Mouse (Mus musculus) layer of hippocampus, adult 8-10 months (tissue): Measurements from ENCODE around the gene Zmiz1. TPM values are rescaled to one million over a fixed set of nuclear protein-coding genes. Genes with fewer than 3 reads are reported as not detected.

Source experiments
- DNase-seq, 2 experiments: peaks; one replicate each; pipeline ENCODE4 v3.0.0; 2022; ENCODE audit warnings: low spot score in 2 of 2
- total RNA-seq, 4 experiments: library from RNA; stranded (reverse); gene quantifications; 2 replicates each; pipeline ENCODE4 v1.2.4; 2022

Zmiz1 gene
- total RNA-seq, 4 experiments from 2014 or later = 77.0 to 102 (median 92.7) TPM

DNA sequence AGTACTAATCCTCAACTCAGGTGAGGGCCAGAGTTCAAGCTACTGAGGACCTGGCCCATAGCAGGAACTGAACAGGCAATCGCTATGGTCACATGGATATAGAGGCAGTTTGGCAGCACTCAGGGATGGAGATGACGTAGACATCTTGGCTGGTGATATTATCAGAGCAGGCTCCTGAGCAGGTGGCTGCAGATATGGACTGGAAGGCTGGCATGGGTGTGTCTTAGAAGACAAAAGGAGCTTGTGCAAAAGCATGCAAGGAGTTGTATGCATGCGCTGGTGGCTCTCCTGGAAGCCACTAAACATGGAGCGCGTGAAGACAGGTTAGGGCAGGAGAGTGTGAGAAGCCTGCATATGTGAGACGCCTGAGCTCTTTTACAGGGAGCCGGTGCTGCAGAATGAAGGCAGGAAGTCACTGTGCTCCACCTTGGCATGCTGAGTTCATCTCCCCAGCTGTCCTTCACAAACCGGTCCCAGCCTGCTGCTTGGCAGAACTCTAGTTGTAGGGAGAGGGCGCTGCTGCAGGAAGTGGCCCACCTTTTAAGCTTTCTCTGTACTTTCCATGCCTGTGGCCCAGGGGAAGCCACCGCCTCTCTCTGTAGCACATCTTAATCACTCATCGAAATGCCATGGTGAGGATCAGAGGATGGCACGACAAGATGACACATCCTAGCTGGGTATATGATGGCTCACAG lies 4.8 kb upstream of the Zmiz1 start:
- no peak for DNase-seq

DNA sequence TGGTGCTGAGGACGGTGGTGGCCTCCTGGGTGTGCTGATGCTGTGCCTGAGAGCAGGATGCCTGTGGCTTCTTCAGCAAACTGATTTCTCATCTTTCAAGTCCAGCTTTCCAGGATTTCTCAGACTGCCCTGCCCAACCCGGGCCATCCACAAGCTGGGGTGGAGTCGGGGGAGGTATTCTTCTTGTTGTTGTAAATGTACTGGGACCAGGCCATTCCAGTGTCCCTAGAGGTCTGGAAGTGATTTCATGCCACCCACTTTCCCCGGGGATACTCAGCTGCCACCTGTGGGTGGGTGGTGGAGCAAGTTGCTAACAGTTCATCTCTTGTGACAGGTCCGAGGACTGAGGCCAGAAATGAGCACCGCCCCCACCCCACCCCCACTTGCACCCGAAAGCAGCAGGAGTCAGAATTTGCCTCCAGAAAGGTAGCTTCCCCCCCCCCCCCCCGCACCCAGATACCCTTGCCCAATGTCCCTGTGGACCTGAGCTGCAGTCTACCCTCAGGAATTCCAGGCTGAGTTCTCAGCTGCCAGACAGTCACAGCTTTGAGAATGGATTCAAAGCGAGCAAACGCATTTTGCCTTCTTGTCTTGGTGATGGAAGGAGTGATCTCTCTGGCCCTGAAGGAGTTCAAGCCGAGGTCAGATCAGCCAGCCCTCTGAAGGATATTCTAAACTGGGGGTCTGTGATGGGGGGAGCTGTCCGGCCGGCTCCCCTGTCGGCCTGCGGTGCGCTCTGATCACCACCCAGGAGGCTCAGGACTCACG lies 2.1 kb upstream of the Zmiz1 start:
- no peak for DNase-seq

DNA sequence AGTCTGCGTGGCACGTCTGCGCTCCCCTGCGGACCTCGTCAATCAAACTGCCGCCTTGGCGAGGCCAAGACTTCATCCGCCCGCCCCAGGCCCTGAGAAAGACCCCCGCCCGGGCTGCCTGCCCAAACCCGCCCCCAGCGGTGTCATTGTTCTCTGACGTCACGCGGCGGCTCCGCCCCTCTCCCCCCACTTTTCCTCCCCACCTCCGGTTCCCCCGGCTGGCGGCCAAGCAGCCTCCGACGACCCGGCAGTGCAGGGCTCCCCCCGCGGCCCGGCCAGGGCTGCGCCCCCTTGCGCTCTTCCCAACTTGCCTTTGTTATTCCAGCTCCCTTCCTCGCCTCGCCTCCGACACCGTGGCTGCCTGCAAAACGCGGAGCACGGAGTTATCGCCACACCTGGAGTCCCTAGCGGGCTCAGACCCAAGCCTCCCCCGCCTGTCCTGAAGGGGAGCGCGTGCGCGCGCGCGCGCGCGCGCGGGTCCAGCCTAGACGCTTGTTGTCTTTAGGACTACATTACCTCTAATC lies 1.5 kb upstream of the Zmiz1 start:
- peak; percentile 89 to 90 for DNase-seq

DNA sequence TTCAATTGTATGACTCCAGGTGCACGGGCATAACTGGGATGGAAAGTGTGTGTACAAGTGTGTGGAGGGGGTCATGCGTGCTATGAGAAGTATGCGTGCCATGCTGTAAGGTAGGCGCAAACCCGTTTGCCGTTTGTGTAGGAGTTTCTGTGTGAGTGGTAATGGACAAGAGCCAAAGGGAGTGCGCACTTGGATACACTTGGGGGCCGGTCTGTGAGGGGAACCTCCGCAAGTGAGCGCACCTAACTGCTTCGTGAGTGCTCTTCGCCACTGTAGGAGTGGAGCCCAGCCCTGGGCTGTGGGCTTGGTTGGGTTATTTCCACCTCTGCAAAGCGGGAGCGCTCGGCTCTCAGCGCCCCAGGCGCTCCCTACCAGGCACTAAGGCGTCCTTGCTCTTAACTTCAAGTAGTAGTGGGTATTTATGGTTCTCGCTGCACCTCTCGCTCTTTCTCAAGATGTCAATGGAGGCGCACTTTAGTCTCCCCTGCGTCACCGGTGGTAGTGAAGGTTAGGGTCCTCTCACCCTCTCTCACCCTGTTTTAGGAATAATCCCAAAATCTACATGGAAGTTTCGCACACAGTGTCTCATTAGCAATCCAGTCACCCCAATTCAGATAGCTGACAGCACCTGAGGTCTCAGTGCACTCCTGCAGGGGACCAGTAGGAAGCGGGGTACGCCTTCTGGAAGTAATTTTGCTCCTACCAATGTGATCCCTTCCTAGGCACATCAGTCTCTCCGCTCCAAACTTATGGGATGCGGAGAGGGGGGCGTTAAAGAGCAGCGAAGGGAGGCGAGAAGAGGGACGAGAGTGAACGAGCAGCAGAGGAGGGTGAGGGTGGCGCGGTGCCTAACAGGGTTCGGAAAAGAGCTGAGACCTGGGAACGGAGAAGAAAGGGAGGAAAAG lies 622 bp upstream of the Zmiz1 start:
- peak in 1 of 2 experiments; percentile 52 for DNase-seq

DNA sequence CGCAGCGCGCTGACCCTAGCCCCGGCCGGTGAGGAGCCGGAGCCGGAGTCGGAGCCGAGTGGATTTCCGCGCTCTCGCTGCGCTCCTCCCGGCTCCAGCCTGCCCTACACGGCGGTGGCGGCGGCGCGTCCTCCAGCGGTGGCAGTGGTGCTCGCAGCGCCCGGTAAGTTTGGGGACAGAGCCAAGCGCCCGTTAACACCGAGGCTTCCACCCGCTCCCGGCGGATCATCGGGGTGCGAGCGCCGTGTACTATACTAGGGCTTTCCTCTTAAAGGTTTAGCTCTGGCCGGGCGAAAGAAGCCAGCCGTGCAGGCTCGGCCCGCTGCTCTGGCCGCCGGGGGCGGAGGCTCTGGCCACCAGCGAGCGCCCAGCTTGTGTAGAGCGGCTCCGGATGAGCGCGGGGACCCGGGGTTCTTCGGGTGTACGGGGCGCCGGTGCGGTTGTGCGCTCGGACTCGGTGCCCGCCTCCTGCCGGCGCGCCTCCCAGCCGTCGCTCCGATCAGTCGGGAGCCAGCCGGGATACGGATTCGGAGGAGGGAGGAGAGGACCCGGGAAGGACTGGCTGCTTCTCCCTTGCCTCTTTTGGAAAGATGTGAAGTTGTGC lies 511 bp downstream of the Zmiz1 start:
- DNase-seq = peak in 1 of 2 experiments; percentile 61

DNA sequence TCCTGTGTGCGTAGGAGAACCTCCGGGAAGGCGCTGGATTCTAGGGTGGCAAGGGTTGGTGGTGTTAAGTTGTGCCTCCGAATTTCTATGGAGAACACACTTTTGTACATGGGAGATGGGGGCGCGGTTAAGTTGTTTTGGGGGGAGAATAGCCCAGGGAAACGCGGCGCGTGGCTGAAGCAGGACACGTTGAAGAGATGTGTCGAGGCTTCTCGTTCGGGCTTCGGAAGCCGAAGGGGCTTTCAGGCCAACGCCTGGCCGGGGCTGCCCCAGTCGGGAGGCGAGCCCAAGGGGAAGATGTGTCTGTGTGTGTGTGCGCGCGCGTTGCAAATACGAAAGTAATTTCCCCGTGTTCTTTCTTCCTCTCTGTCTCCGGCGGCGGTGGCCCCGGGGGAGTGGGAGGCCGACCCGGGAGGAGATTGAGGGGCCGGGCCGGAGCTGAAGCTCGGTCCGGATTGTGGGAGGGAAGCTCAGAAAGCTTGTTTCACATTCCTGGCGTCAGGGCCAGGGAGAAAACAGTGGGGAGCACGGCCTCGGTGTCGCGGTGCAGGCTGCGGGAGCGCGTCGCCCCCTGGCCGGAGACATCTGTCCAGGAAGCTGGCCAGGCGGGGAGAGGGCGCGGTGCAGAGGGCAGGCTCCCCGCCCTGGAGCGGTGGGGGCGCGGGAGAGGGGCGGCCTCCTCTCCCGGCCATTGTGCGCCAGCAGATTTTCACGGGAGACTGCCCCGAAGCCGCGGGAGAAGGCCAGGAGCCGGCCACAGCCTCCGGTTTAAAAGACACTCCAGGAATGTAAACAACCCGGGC lies 1.2 kb downstream of the Zmiz1 start:
- DNase-seq = no peak

DNA sequence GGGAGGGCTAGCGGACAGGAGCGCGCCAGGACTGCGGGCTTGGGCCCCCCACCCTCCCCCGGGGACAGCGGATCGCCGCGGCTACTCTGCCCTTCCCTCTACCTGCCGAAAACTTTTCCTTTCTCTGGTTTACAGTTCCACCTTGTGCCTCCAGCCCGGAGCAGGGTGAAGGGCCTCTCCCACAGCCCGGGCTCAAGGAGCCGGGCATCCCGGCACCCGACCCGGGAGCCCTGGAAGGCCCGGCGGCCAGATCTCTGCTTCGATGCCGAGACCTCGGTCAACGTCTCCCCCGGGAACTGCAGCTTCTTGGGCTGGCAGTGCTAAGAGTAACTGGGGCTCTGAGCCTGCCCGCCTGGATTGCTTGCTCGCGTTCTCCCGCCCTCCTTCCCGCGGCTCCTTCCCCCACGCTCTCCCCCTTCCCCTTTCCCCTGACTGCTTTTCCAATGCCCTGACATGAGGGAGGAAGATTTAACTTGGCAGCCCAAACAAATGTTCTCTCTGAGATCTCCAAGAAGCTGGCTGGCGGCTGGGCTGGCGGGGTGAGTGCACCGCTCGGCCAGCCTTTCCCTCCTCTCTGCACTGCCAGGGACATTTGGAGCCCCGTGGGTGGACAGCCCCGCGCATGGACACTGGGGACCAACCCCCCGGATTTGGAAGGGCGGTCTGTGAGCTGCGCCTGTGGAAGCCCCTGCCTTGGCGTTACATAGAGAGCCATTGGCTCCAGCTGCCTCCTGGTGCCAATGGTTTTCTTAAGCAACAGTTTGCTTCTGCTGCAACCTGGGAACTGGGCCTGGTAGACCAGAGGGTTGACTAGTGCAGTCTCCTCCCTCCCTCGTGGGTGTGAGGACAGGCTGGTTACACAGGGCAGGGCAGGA lies 2.1 kb downstream of the Zmiz1 start:
- peak; percentile 60 to 69 for DNase-seq

DNA sequence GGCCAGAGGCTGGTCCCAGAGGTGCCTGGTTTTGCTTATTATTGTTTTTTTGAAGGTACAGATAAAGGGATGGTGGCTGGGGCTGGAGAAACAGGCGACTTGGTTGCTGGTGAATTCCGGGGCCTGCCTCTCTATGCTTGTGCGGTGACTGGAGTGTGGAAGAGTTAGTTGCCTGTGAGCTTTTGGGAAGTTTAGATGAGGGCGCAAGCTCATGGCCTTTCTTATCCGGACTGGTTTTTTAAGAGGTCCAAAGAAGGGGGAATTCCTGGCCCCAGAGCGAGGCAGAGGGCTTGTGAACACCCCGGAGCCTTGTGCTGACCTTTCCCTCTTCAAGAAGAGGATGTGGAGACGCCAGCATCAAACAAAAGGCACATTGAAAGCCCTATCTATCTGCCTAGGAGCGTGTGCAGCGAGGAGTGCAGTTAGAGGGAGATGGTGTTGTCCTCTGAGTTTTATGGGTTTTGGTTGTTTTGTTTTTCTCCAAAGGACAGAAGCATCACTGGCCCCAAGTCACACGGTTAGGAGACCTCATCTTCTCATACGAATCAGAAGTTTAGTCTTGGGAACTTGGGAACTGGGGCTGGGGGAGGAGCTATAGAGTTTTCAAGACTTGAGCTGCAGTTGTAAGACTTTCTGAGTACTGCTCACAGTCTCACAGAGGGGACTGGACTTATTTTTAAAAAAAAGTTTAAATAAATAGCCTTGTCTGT lies 2.8 kb downstream of the Zmiz1 start:
- no peak for DNase-seq

DNA sequence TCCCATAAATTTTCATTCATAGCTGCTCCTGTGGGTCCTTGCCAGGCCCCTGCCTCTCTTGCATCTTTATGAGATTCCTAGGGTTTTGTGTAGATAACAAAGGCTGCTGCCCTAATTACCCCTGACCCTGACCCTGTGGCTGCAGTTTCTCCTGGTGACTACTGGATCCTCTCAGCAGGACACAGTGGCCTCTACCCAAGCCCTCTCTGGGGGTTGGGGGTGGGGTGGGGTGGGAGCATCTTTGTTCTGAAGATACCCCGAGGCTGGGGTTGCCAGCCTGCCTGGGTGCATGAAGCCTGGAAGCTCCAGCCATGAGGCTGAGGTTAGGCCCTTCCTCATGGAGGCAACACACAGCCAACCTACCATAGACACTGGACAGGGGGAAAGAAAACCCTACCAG lies 4.0 kb downstream of the Zmiz1 start:
- DNase-seq = no peak

DNA sequence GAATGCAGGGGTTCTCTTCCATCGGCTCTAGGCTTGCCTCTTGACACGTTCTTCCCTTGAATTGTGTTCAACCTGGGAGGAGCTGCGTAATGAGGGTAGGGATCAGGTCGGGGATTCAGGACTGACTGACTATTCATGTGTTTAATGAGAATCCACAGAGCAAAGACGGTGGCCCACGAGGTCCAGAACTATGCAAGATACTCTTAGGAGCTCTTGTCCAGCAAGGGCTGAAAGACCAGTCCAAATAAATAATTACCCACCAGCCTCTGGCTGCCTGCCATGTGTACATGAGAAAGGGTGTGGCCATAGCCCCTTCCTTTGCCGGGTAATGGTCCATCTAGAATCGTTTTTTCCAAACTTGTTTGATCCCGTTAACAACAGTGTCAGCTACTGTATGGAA lies 4.9 kb downstream of the Zmiz1 start:
- DNase-seq = no peak

DNA sequence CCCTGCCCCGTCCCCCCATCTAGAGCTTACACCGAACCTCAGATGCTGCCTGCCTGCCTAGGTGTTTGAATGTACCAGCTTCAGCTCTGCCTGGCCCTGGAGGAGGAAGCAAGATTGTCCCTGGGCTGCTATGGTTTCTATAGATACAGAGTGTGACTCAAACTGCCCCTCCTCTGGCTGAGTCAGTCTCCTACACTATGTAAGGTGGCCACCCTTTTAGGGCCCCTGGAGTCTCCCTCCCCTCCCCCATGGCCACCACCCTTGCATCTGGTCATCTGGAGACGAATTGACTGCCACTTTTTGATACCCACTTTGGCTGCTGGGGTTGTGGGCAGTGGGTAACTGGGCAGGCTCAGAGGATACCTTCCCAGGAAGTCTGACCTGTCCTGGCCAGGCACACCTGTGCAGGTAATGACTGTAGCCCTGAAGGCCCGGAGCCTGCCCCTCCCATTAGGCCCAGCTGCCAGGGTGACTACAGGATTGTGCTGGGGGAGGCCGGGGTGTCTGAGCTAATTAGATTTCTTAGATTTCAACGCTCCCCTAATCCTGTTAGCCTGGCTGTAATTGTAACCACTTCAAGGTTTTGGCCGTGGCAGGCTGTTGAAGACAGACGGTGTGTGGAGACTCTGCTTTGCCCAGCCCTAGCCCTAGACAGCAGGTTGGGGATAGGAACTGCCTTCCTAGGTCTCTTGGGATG lies 5.8 kb downstream of the Zmiz1 start:
- no peak for DNase-seq

DNA sequence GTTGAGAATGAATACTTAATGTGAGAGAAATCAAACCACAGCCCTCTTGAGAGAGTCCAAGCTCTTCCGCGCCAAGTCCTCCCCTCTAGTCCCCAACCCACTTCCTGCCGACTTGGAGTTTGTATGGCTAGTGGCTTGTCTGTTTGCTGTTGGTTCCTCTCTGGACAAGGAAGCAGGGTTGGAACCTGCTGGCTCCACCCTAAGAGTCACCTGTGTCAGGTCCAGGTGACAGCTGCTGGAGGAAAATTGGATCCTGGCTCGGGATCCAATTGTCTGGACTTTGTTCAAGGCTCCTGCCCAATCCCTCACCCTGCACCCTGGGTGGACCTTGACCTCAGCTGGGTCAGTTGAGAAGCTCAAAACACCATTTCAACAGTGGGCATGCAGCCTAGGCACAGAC lies 7.4 kb downstream of the Zmiz1 start:
- no peak for DNase-seq

DNA sequence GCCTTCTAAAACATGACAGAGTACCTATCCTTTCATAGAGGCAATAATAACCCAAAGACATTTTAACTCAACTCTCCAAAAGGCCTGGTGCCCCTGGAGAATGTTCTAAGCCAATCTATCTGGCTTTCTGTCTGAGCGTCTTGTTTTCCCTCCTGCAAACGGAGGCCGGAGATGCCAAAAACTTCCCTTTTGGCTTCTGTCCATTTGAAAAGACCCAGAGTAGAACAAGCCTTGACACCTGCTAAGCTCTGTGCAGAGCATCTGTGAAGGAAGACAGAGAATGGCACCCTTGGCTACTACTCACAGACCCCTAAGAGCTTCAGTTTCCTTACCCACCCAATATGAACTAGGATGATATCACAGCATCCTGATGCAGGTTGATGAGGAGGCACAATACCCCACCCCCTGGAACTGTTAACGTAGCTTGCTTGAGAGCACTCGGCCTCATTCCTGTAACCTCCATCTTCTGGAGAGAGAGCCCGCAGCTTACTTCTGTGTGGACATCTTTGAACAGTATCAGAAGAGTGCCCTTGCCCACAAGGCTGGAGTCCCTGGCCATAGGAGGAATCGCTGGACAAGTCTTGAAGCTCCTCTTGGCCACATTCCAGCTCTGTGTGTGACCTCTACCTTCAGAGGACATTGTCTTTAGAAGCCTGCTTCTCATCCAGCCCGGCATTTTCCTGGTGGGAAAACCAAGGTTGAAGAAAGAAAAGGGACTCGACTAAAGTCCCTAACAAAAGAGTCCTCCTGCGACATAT lies 9.1 kb downstream of the Zmiz1 start:
- DNase-seq = no peak

DNA sequence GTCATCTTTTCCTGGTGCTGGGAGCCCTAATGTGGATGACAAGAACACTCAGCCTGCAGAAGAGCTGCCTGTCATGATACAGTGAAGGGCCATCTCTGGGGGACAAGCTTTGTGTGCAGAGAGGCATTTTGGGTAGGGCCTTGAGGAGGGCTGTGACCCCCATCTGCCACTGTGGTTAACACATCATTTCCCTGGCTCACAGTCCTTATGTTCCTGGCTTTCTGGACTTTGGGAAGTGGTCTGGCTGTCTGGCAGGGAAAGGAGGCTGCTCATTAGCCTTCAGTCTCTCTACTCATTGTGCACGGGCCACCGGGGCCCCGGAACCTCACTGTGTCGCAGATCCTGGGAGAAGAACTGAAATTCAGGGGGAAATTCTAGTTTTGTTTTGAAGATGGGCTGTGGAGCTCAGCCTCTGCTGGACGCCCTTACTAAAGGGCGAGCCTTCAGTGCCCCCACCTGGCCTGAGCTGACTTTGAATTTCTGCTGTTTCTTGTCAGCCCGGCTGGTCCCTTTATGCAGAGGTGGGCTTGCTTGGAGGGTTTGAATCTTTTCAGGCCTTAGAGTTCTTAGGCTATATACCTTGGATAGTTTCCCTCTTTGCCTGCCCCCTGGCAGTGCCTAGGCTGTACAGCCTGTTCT lies 10.0 kb downstream of the Zmiz1 start:
- DNase-seq = no peak

DNA sequence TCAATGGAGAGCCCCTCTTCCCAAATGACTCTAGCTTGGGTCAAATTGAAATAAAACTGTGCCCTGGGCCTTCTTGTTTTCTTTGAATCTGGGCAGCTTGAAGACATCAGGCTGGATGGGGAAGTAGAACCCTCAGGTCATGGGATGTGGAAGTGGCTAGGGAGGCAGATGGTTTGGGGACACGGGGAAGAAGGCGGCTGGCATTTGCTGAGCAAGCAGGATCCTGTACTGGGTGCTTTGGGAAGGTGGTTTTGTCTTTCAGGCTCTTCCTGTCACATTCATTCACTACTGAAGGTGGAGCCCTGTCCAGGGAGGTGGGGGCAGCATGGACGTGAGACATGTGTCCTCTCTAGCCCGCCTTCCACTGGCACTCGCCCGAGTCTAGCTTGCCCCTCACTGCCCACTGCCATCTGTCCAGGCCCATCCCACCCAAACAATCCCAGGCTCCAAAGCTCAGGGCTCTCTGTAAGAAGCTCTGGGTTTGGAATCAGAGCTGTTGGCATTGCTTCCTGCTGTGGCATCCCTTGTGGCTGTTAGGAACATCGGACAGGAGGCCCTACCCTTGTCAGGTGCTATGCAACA lies 11.3 kb downstream of the Zmiz1 start:
- DNase-seq = no peak

DNA sequence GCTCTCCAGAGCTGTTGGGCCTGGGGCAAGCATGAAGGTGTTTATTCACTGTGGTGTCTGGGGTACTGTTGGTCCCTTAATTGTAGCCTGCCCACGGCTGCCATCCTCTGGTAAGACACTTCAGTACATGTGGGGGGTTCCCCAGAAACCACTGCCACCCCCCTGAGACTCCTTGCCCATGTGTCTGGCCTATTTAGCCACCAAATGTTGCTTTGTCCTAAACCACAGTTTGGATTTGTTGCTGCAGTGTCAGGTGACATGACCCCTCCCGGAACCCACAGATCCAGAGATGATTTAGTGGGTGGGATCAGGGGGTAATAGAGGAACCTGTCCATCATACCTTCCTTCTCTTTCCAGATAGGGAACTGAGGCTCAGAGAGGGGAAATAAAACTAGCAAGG lies 12.1 kb downstream of the Zmiz1 start:
- DNase-seq = no peak
